Mouse (Mus musculus): ENCODE data around the gene Idh1. TPM values are rescaled to one million over a fixed set of nuclear protein-coding genes. Genes with fewer than 3 reads are reported as not detected.

The Idh1 gene
- total and polyA plus RNA-seq, 2 experiments from 2014 or later = 201 to 346 TPM

GRCm38 (mm10) chr1:65146601-65147000, 39.7 kb downstream of the Idh1 start:
- Histone ChIP-seq H3K4me1 (ENCODE audit: insufficient read depth, low read length) (no peaks in the 10 kb centered on the region), H3K4me3 (ENCODE audit: low read length) (no peak overlapping the region), H3K4me2 (ENCODE audit: low read depth, low read length) (no peak overlapping the region), H3K36me3 (ENCODE audit: insufficient read depth, low read length) (no peaks in the 10 kb centered on the region), H3K9me3 (ENCODE audit: low read length) (no peaks in the 10 kb centered on the region), H3K9ac (replicated peaks; ENCODE audit: low read length) (no peak overlapping the region), H3K27ac (no peak overlapping the region), H3K27me3 (ENCODE audit: insufficient read depth, low read length) (no peaks in the 10 kb centered on the region)
- ATAC-seq = no peak
- DNase-seq (ENCODE audit: low spot score) = no peak
- WGBS = 65% methylated on average over 2 of the region's 2 CpGs
- TF ChIP-seq CTCF (IDR thresholded peaks at IDR 0.05; ENCODE audit: low read depth) = no peak

GRCm38 (mm10) chr1:65144783-65145182, 41.5 kb downstream of the Idh1 start:
- DNase-seq (ENCODE audit: low spot score) (no peak), ATAC-seq (no peak)
- H3K27ac ChIP-seq = no peak overlapping the region
- no peaks in the 10 kb centered on the region for H3K36me3 ChIP-seq (ENCODE audit: insufficient read depth, low read length)
- no peak overlapping the region for H3K4me2 ChIP-seq (ENCODE audit: low read depth, low read length)
- no peak overlapping the region for H3K9ac ChIP-seq (replicated peaks; ENCODE audit: low read length)
- no peak for TF ChIP-seq CTCF (IDR thresholded peaks at IDR 0.05; ENCODE audit: low read depth)
- no peaks in the 10 kb centered on the region for H3K4me1 ChIP-seq (ENCODE audit: insufficient read depth, low read length)
- no peaks in the 10 kb centered on the region for H3K9me3 ChIP-seq (ENCODE audit: low read length)
- WGBS = 94% methylated on average over 2 of the region's 2 CpGs
- no peak overlapping the region for H3K4me3 ChIP-seq (ENCODE audit: low read length)
- no peaks in the 10 kb centered on the region for H3K27me3 ChIP-seq (ENCODE audit: insufficient read depth, low read length)

GRCm38 (mm10) chr1:65137560-65137959, 48.7 kb downstream of the Idh1 start:
- Histone ChIP-seq H3K27ac (no peak overlapping the region), H3K4me1 (ENCODE audit: insufficient read depth, low read length) (no peaks in the 10 kb centered on the region)
- no peak for ATAC-seq

GRCm38 (mm10) chr1:65132833-65133232, 53.5 kb downstream of the Idh1 start:
- no peak for TF ChIP-seq CTCF (IDR thresholded peaks at IDR 0.05; ENCODE audit: low read depth)
- H3K9me3 ChIP-seq (ENCODE audit: low read length) = no peaks in the 10 kb centered on the region
- no peaks in the 10 kb centered on the region for H3K4me1 ChIP-seq (ENCODE audit: insufficient read depth, low read length)
- 80% methylated on average over 1 of the region's 1 CpGs for WGBS
- ATAC-seq (no peak), DNase-seq (ENCODE audit: low spot score) (no peak)
- H3K4me2 ChIP-seq (ENCODE audit: low read depth, low read length) = no peak overlapping the region
- no peaks in the 10 kb centered on the region for H3K27me3 ChIP-seq (ENCODE audit: insufficient read depth, low read length)
- H3K36me3 ChIP-seq (ENCODE audit: insufficient read depth, low read length) = no peaks in the 10 kb centered on the region
- no peak overlapping the region for H3K27ac ChIP-seq
- no peak overlapping the region for H3K9ac ChIP-seq (replicated peaks; ENCODE audit: low read length)
- no peak overlapping the region for H3K4me3 ChIP-seq (ENCODE audit: low read length)

More at GRCm38 (mm10) chr1:65137560-65137959, 48.7 kb downstream of the Idh1 start:
- no peaks in the 10 kb centered on the region for H3K36me3 ChIP-seq (ENCODE audit: insufficient read depth, low read length)
- H3K9ac ChIP-seq (replicated peaks; ENCODE audit: low read length) = no peak overlapping the region
- no peak for TF ChIP-seq CTCF (IDR thresholded peaks at IDR 0.05; ENCODE audit: low read depth)
- no peak for DNase-seq (ENCODE audit: low spot score)
- no peaks in the 10 kb centered on the region for H3K9me3 ChIP-seq (ENCODE audit: low read length)
- no peak overlapping the region for H3K4me2 ChIP-seq (ENCODE audit: low read depth, low read length)
- no peak overlapping the region for H3K4me3 ChIP-seq (ENCODE audit: low read length)
- WGBS = 85% methylated on average over 6 of the region's 6 CpGs
- H3K27me3 ChIP-seq (ENCODE audit: insufficient read depth, low read length) = no peaks in the 10 kb centered on the region

GRCm38 (mm10) chr1:65131671-65132070, 54.6 kb downstream of the Idh1 start:
- no peak overlapping the region for H3K27ac ChIP-seq
- no peaks in the 10 kb centered on the region for H3K36me3 ChIP-seq (ENCODE audit: insufficient read depth, low read length)
- TF ChIP-seq CTCF (IDR thresholded peaks at IDR 0.05; ENCODE audit: low read depth) = no peak
- no peaks in the 10 kb centered on the region for H3K27me3 ChIP-seq (ENCODE audit: insufficient read depth, low read length)
- 95% methylated on average over 1 of the region's 1 CpGs for WGBS
- no peak overlapping the region for H3K4me3 ChIP-seq (ENCODE audit: low read length)
- H3K9me3 ChIP-seq (ENCODE audit: low read length) = no peaks in the 10 kb centered on the region
- no peak overlapping the region for H3K4me2 ChIP-seq (ENCODE audit: low read depth, low read length)
- no peak overlapping the region for H3K9ac ChIP-seq (replicated peaks; ENCODE audit: low read length)
- DNase-seq (ENCODE audit: low spot score) (no peak), ATAC-seq (no peak)
- no peaks in the 10 kb centered on the region for H3K4me1 ChIP-seq (ENCODE audit: insufficient read depth, low read length)

- DNase-seq (ENCODE audit: low spot score) (no peak), ATAC-seq (no peak)
- Histone ChIP-seq H3K27me3 (ENCODE audit: insufficient read depth, low read length) (no peaks in the 10 kb centered on the region), H3K4me3 (ENCODE audit: low read length) (no peak overlapping the region), H3K9me3 (ENCODE audit: low read length) (no peaks in the 10 kb centered on the region), H3K9ac (replicated peaks; ENCODE audit: low read length) (no peak overlapping the region), H3K4me2 (ENCODE audit: low read depth, low read length) (no peak overlapping the region), H3K4me1 (ENCODE audit: insufficient read depth, low read length) (no peaks in the 10 kb centered on the region), H3K27ac (no peak overlapping the region), H3K36me3 (ENCODE audit: insufficient read depth, low read length) (no peaks in the 10 kb centered on the region)
- WGBS = 75% methylated on average over 3 of the region's 3 CpGs
- TF ChIP-seq CTCF (IDR thresholded peaks at IDR 0.05; ENCODE audit: low read depth) = no peak
Observed at GRCm38 (mm10) chr1:65130226-65130625, 56.1 kb downstream of the Idh1 start.

- H3K27me3 ChIP-seq (ENCODE audit: insufficient read depth, low read length) = no peaks in the 10 kb centered on the region
- no peaks in the 10 kb centered on the region for H3K4me1 ChIP-seq (ENCODE audit: insufficient read depth, low read length)
- H3K27ac ChIP-seq = no peak overlapping the region
- no peaks in the 10 kb centered on the region for H3K36me3 ChIP-seq (ENCODE audit: insufficient read depth, low read length)
- 65% methylated on average over 3 of the region's 3 CpGs for WGBS
- no peak overlapping the region for H3K4me2 ChIP-seq (ENCODE audit: low read depth, low read length)
- no peaks in the 10 kb centered on the region for H3K9me3 ChIP-seq (ENCODE audit: low read length)
- TF ChIP-seq CTCF (IDR thresholded peaks at IDR 0.05; ENCODE audit: low read depth) = no peak
- H3K9ac ChIP-seq (replicated peaks; ENCODE audit: low read length) = no peak overlapping the region
- H3K4me3 ChIP-seq (ENCODE audit: low read length) = no peak overlapping the region
- DNase-seq (ENCODE audit: low spot score) = peak; percentile 38
- ATAC-seq = peak; percentile 61
Observed at GRCm38 (mm10) chr1:65129634-65130180, 56.6 kb downstream of the Idh1 start.

All from hindbrain, postnatal 0 days (tissue).